Mouse (Mus musculus): ENCODE data around the gene Tm4sf20.

Tm4sf20 gene

DNA sequence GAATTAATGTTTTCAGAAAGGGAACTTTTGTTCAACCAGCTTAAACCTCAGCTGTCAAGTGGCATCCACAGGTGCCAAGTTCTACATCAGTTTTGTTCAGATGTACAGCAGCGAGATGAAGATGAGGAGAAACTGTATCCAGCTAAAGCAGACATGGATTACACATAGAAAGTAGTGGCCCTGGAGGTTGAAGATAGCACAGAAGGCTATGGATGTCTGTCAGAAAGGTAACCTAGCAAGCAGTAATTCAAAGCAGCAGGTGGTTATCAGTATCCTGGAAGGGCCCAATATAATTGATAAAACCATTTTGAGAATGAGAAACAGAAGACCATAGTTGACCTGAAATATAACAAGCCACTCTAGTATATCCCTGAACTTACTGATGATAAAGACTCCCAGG is 34.9 kb downstream of the Tm4sf20 start:
- in situ Hi-C loops (cut with MboI; ENCODE audit: low pct_unique_long_range_greater_than_20kb in 1 of 2, low sequenced_read_pairs in 2 of 2, unreplicated experiment in 1 of 2) = no loop called here

DNA sequence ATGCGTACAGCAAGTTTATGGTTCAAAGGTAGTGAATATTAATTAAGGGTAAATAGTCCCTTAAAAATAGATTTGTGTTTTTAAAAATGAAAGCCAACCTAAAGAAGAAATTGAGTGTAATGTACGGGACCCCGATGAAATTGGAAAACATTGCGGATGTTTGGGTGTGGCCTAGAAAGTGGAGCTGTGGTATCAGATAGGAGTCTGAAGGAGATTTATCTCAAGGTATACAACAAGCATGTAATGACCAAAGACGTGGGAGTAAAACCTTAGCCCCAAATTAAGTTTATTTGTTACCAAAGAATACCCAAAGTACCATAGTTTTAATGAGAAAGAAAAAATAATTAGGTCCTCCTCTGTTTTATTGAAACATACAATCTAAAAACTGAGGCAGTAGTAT is 41.8 kb downstream of the Tm4sf20 start:
- in situ Hi-C loops (cut with MboI; ENCODE audit: low pct_unique_long_range_greater_than_20kb in 1 of 2, low sequenced_read_pairs in 2 of 2, unreplicated experiment in 1 of 2) = no loop called here

DNA sequence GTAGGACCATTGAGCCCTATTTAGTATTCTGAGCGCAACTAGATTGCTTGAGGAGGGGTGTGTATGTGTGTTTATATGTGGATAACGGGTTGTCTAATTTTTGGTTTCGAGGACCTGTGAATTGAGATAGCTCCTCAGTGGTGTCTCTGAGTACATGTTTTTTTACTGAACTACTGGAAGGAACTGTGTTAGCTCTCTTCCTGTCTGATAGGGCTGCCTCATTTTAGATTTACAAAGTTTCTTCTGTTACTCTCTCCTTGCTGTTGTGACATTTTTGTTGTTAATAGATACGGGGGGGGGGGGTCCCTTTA is 42.4 kb downstream of the Tm4sf20 start:
- in situ Hi-C loops (cut with MboI; ENCODE audit: low pct_unique_long_range_greater_than_20kb in 1 of 2, low sequenced_read_pairs in 2 of 2, unreplicated experiment in 1 of 2) = no loop called here

DNA sequence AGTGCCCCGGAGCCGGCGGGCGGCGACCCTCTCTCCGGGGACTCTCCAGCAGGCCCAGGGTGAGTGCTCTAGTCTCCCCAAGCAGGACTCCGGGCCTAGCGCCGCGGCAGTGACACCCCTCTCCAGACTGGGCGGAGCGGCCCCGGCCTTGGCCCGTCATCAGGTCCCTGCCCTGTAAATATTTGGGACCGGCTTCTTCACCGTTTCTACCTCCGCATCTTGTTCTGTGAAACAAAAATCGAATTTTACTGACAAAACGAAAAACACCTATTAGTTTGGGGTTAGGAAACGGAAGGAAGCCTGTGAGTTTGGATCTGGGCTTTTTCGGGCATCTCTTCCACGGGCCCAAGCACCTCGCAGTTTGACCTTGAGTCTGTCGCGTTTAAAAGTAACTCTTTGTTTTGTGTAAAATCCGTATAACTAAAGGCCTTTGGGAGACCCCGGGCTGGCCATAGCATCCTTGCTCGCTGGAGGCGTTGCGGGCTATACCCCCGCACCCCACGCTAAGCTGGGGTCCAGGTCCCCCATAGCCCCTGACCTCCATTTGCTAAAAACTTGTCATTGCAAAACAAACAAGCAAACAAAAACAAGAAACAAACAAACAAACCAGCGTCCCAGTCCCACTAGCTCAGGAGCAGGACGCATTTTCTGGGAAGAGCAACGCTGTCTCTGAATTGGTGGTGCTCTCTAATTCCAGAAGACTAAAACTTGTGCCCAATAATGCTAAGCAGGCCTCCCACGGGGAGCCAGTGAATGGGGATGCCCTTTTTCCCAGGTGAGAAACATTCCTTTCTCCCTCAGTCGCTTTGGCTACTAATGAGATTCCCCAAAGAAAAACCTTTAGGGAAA is 43.0 kb downstream of the Tm4sf20 start:
- in situ Hi-C loops (cut with MboI; ENCODE audit: low pct_unique_long_range_greater_than_20kb in 1 of 2, low sequenced_read_pairs in 2 of 2, unreplicated experiment in 1 of 2) = no loop called here

DNA sequence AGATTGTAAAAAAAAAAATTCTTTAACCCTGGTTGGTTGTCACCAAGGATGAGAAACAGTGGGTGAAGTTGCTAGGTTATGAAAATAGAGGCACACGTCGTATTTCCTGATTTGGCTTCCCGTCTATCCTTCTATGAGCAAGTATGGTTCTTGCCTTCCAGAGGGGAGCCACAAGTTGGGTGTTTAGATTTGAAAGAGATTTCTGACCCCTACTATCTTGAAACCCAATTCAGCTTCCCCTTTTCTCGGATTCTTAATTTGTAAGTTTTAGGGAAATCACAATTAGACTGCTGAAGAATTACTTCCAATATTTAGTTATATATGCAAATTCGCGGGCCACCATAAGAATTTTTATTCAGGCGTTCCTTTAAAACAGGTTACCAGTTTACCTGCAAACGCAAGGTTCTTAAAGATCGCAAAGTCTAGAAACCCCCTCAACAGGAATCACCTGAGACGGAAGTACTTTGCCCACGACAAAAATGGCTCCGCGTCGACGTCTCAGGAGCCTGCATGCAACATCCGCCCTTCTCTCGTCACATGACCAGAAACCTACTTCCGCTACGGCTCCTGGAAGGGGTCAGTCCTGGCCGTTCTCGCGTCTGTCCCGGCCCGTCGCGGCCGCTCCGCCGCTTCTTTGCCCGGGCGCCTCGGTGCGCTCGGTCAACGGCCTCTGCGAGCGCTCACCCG is 43.8 kb downstream of the Tm4sf20 start, which contains the start of gene Mff:
TSS of gene Mff (plus strand) at position 552 of the 687 bp plus-strand sequence.
- in situ Hi-C loops (cut with MboI; ENCODE audit: low pct_unique_long_range_greater_than_20kb in 1 of 2, low sequenced_read_pairs in 2 of 2, unreplicated experiment in 1 of 2) = no loop called here

DNA sequence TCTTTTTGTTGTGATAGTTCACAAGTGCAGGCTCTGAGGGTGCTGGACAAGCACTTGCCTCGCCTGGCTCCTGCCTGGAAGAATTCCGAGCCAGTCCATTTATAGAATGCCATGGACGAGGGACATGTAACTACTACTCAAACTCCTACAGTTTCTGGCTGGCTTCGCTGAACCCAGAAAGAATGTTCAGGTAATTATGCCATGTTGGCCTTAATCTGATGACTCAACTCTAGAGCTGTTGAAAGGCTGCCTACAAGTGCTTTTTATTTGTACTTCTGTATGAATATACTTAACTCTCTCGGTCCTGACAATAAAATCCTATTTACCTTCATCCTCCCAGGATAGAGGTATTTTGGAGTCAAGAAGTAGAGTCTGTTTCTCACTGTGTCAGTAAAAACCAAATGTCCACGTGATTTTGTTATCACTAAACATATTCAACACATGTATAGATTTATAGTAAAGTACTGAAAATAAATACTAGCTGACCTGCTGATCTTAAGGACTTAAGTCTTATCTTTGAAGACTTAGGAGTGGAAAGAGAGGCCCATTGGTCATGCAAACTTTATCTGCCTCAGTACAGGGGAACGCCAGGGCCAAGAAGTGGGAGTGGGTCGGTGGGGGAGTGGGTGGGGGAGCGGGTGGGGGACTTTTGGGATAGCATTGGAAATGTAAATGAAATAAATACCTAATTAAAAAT is 50.3 kb downstream of the Tm4sf20 start:
- in situ Hi-C loops (cut with MboI; ENCODE audit: low pct_unique_long_range_greater_than_20kb in 1 of 2, low sequenced_read_pairs in 2 of 2, unreplicated experiment in 1 of 2) = no loop called here
